Mouse (Mus musculus) MEL-GATA-1-ER (cell line): ENCODE data around the gene C77080.
A peak's percentile ranks its signal among the peaks of the same experiment; 100 is the strongest.

Source experiments
- DNase-seq: peaks from one replicate; pipeline ENCODE4 v3.0.0-alpha.2; 2012; ENCODE audit warnings: low read depth; ENCODE audit errors: extremely low read depth

The C77080 gene

GRCm38 (mm10) chr4:129261196-129261595, at the start of gene C77080:
Gene C77080, minus strand, starts transcription at chr4:129261404.
- no peak for DNase-seq

- DNase-seq, result no peak
These were observed 46.7 kb upstream of the C77080 start for GRCm38 (mm10) chr4:129307936-129308335.

- peak; percentile 14 for DNase-seq
These were observed 43.1 kb upstream of the C77080 start for GRCm38 (mm10) chr4:129304306-129304705.

- DNase-seq, result no peak
These were observed 42.6 kb upstream of the C77080 start for GRCm38 (mm10) chr4:129303816-129304215.

GRCm38 (mm10) chr4:129303401-129303800, 42.2 kb upstream of the C77080 start:
- DNase-seq, result no peak

- DNase-seq, result no peak
These were observed 37.9 kb upstream of the C77080 start for GRCm38 (mm10) chr4:129299121-129299520.

- no peak for DNase-seq
These were observed 36.5 kb upstream of the C77080 start for GRCm38 (mm10) chr4:129297724-129298123.

- no peak for DNase-seq
These were observed 34.9 kb upstream of the C77080 start for GRCm38 (mm10) chr4:129296066-129296465.

- DNase-seq, result no peak
These were observed 34.0 kb upstream of the C77080 start for GRCm38 (mm10) chr4:129295188-129295587.

- no peak for DNase-seq
These were observed 32.5 kb upstream of the C77080 start for GRCm38 (mm10) chr4:129293702-129294101.

GRCm38 (mm10) chr4:129292831-129293230, 31.6 kb upstream of the C77080 start:
- peak; percentile 49 for DNase-seq

- no peak for DNase-seq
These were observed 28.5 kb upstream of the C77080 start for GRCm38 (mm10) chr4:129289671-129290070.

- no peak for DNase-seq
These were observed 26.9 kb upstream of the C77080 start for GRCm38 (mm10) chr4:129288067-129288466.

- no peak for DNase-seq
These were observed 26.3 kb upstream of the C77080 start, which contains the start of gene Sync for GRCm38 (mm10) chr4:129287472-129287981. Gene Sync, plus strand, starts transcription at chr4:129287617.

- DNase-seq, result no peak
These were observed 25.7 kb upstream of the C77080 start for GRCm38 (mm10) chr4:129286683-129287471.

GRCm38 (mm10) chr4:129286001-129286682, 24.9 kb upstream of the C77080 start:
- no peak for DNase-seq

GRCm38 (mm10) chr4:129284685-129285084, 23.5 kb upstream of the C77080 start:
- no peak for DNase-seq

GRCm38 (mm10) chr4:129283226-129283625, 22.0 kb upstream of the C77080 start:
- no peak for DNase-seq

- no peak for DNase-seq
These were observed 21.6 kb upstream of the C77080 start for GRCm38 (mm10) chr4:129282786-129283185.

- DNase-seq, result peak; percentile 79
These were observed 15.3 kb upstream of the C77080 start for GRCm38 (mm10) chr4:129276453-129276865.

- peak; percentile 61 for DNase-seq
These were observed 11.5 kb upstream of the C77080 start for GRCm38 (mm10) chr4:129272756-129273046.

- no peak for DNase-seq
These were observed 11.0 kb upstream of the C77080 start for GRCm38 (mm10) chr4:129271991-129272755.
